Mouse (Mus musculus): ENCODE measurements at regions not wholly inside any gene's neighbourhood (a gene's known extent, or its start where the extent isn't known, plus 50 kb on each side); places are given as distances from the start of the nearest gene placed in this dataset.

- no peak for DNase-seq (ENCODE audit: low spot score)
These were observed 65.5 kb upstream of the Ppm1b start for GRCm38 (mm10) chr17:84890871-84891599.

GRCm38 (mm10) chr17:84893273-84894033 is 63.1 kb upstream of the Ppm1b start:
- DNase-seq (ENCODE audit: low spot score) = no peak

DNA sequence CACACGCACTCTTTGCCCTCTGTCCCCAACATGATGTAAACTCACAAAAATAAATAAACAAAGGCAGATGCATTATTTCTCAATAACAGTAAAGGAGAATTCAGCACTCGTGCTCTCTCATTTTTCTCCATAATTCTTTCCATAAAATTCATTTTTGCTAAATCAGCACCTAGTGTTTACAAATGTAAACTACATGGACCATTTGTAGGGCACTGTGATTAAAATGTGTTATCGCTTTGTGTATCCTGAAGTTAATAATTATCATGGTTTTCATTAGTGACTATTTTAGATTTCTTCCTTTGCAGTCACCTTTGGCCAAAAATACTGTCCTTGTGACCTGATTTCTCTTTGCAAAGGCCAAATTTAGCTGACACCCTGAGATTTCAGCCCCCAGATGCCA is 61.0 kb upstream of the Ppm1b start:
- DNase-seq (ENCODE audit: low spot score) = no peak

GRCm38 (mm10) chr17:84896572-84896971 is 60.0 kb upstream of the Ppm1b start:
- no peak for DNase-seq (ENCODE audit: low spot score)

DNA sequence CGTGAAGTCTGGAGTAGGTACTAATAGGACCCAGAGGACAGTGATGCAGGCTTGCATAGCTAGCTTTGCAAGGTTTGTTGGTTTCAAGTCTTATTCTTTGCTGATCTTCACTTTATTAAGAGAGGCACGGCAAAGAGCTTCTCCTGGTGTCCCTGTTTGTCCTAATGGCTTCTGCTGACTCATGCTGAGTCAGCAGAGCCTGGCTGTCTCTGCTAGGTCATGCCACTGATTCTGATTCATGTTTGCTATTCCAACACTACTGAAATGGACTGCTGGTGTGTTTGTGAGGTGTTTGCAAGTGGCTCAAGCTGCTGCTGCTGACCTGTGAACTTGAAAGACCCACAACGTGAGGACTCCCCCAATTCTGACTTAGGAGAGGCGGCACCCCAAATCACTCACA is 58.1 kb upstream of the Ppm1b start:
- no peak for DNase-seq (ENCODE audit: low spot score)

DNA sequence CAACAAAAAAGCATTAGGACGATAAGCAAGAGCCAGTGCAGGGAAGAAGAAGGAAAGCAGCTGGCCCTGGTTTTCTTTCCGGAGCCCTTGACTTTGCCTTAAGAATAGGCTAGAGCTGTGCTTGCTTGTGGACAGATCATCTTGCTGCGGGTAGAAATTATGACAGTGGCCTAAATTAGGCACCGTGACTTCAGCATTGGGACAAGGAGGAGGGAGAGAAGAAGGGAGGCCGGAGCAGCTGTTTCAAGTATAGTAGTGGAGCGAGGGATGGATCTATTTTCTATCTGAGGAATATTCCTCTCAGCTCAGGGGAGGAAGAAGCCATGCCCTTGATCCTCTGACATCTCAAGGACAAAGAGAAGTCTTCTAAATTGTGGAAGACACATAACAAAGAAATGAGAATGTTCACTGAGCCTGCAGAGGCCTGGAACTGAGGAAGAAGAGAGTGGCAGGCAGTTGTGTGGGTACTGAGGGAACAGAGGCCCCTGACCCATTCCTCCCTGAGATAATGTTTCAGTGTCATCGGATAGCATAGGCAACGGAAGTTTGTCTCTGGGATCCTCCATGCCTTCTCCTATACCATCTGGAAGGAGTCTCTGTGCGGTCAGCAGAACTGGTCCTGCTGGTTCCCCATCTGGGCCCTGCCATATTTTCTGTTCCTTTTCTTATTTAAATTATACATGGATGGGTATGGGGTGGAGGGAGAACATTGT is 52.8 kb upstream of the Ppm1b start:
- no peak for DNase-seq (ENCODE audit: low spot score)
